Comparison of ENCODE assay signal across 9 mouse cellular contexts in genomic region chr13:34342286-34342890, GRCm38 (mm10). TPM values are rescaled to one million over a fixed set of nuclear protein-coding genes. Genes with fewer than 3 reads are reported as not detected.
DNase-seq lines count a peak whose midpoint lies in the region; ATAC-seq and TF ChIP-seq lines count a peak whose summit lies in the region.
"Had no signal": no experiment of that assay in that cellular context is flagged by ENCODE, and none has a peak within 500 bp of the region (broad histone marks: within the 10 kb centered on the region; RNA-seq: fewer than 3 reads in every experiment).

No protein-coding gene starts in this region.

- WGBS in lung, adult 2 months = 53% methylated on average over 6 of the region's 6 CpGs
- WGBS in forebrain, embryonic 11.5 days = 42% methylated on average over 6 of the region's 6 CpGs
- 32% methylated on average over 6 of the region's 6 CpGs for WGBS in neural tube, embryonic 15.5 days

- no peak for TF ChIP-seq POLR2A in lung, adult 2 months (IDR thresholded peaks at IDR 0.05; ENCODE audit: borderline replicate concordance, extremely low read depth, low read depth, low read length)

- H3K4me3 ChIP-seq in lung, adult 2 months (replicated peaks; ENCODE audit: extremely low read depth, low read depth, low read length) = peak overlapping the region; percentile 61
- peak overlapping the region; percentile 87 for H3K4me3 ChIP-seq in forebrain, embryonic 11.5 days (ENCODE audit: low read depth, low read length)
- peak overlapping the region; percentile 92 for H3K4me3 ChIP-seq in neural tube, embryonic 15.5 days (replicated peaks)

- H3K27ac ChIP-seq in forebrain, embryonic 11.5 days (ENCODE audit: low read depth, low read length) = no peak overlapping the region
- H3K27ac ChIP-seq in neural tube, embryonic 15.5 days (replicated peaks) = peak overlapping the region; percentile 25; the same call in 1 of the 2 replicates

- H3K4me2 ChIP-seq in forebrain, embryonic 11.5 days (ENCODE audit: low read depth, low read length, severe bottlenecking) = peak overlapping the region; percentile 95
- H3K4me2 ChIP-seq in neural tube, embryonic 15.5 days = peak overlapping the region; percentile 79

- H3K4me1 ChIP-seq in lung, adult 2 months (ENCODE audit: control insufficient read depth, insufficient read depth, low read length) = no peaks in the 10 kb centered on the region; the same call in 1 of the 2 replicates
- H3K4me1 ChIP-seq in forebrain, embryonic 11.5 days (replicated peaks; ENCODE audit: control insufficient read depth, insufficient read depth, low read length) = peaks cover 17% of the 10 kb centered on the region
- peaks cover 50% of the 10 kb centered on the region for H3K4me1 ChIP-seq in neural tube, embryonic 15.5 days

- no peaks in the 10 kb centered on the region for H3K36me3 ChIP-seq in forebrain, embryonic 11.5 days (ENCODE audit: control insufficient read depth, insufficient read depth, low read length)
- no peaks in the 10 kb centered on the region for H3K36me3 ChIP-seq in neural tube, embryonic 15.5 days

- ATAC-seq in forebrain, embryonic 11.5 days (replicated peaks; ENCODE audit: low FRiP score) = no peak
- ATAC-seq in neural tube, embryonic 15.5 days (ENCODE audit: low FRiP score) = no peak
- no peak for ATAC-seq in cerebellum, adult (ENCODE audit: insufficient number of reproducible peaks, low FRiP score, low TSS enrichment)

- peak overlapping the region; percentile 93 for H3K9ac ChIP-seq in forebrain, embryonic 11.5 days (ENCODE audit: low read length)
- H3K9ac ChIP-seq in neural tube, embryonic 15.5 days (replicated peaks) = peak overlapping the region; percentile 32

- peaks cover 2% of the 10 kb centered on the region; the same call in 1 of the 2 replicates for H3K27me3 ChIP-seq in forebrain, embryonic 11.5 days (ENCODE audit: control insufficient read depth, insufficient read depth, low read length)
- no peaks in the 10 kb centered on the region for H3K27me3 ChIP-seq in neural tube, embryonic 15.5 days (replicated peaks)

- no peaks in the 10 kb centered on the region for H3K9me3 ChIP-seq in forebrain, embryonic 11.5 days (ENCODE audit: control insufficient read depth, low read length)
- no peaks in the 10 kb centered on the region for H3K9me3 ChIP-seq in neural tube, embryonic 15.5 days (replicated peaks)

- no peak for DNase-seq in lung, adult 2 months
- no peak for DNase-seq in lung, postnatal 10 days
- no peak for DNase-seq in forebrain, embryonic 11.5 days (ENCODE audit: low spot score)
- peak; percentile 52 for DNase-seq in liver
- no peak for DNase-seq in cerebellum, adult 11 months
- DNase-seq in kidney, adult 11 months = no peak
- DNase-seq: thymus, postnatal 4 days had no signal

- TF ChIP-seq CTCF in lung, adult 2 months (IDR thresholded peaks at IDR 0.05; ENCODE audit: insufficient read depth, low read length) = no peak

RNA-seq across cellular contexts. Expression of gene Slc22a23, which starts 2.6 kb away (rescaled TPM):
- 78.2 and 81.6 TPM in 2 replicates for polyA plus RNA-seq in lung, adult 2 months (2012; rRNA removed)
- 16.9 and 18.5 TPM in 2 replicates for polyA plus RNA-seq in forebrain, embryonic 11.5 days (2014; fragmentation: Nextera tagmentation; extraction: Ambion mirVana)
- 13.9 and 15.6 TPM in 2 replicates for polyA plus RNA-seq in neural tube, embryonic 15.5 days (2015; fragmentation: Nextera tagmentation; extraction: Ambion mirVana)
